Mouse (Mus musculus): ENCODE measurements at regions not wholly inside any gene's neighbourhood (a gene's known extent, or its start where the extent isn't known, plus 50 kb on each side); places are given as distances from the start of the nearest gene placed in this dataset.

DNA sequence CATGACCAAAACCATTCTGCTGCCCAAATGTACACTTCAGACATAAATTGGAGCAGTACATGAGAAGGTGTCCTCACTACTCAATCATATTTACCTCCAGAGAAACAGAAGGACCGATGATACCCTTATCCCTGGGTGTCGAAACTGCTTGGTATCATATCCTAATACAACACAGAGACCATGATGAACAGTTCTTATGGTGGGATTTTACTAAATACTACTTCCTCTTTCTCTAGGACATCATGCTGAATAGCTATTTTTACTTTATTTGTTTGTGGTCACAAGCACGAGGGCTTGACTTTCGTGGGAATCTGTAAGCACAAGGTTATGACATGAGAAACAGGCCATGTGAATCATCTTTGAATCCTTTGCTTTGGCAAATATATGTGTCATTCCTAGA lies 227.7 kb upstream of the Rnd3 start:
- TF ChIP-seq POLR2A (IDR thresholded peaks at IDR 0.05; ENCODE audit: borderline replicate concordance, extremely low read depth, insufficient read depth, insufficient read length, poor library complexity, severe bottlenecking) (no peak), CTCF (IDR thresholded peaks at IDR 0.05; ENCODE audit: borderline replicate concordance, extremely low read depth, insufficient read depth, insufficient read length) (no peak)
